Mouse (Mus musculus) erythroblast, embryonic 14.5 days (primary cell): Measurements from ENCODE around the gene Cntn5.

ENCODE experiments used
- GATA1 ChIP-seq: IDR thresholded peaks from 2 replicates; pipeline ENCODE4 v1.6.1; 2012; ENCODE audit warnings: low read length, inconsistent platforms, mixed read lengths
- TAL1 ChIP-seq: IDR thresholded peaks from 3 replicates; pipeline ENCODE4 v1.6.1; 2012; ENCODE audit warnings: low read length, inconsistent platforms, mixed read lengths

DNA sequence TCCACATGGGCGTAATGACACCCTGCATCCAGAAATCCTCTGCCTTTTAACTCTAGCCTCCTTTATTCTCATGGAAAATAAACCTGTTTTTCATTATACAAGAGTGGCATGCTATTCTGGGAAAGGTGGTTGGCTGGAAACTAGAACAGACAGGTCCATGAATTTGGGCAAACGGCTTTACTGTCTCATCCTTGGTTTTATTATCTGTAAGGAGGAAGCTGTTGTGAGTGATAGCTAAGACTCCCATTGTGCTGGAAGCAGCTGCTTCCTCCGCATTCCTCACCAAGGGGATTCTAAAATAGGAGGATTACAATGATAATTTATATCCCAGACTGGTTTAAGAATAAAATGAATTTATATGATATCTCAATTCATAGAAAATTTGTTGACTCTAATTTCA is 955.2 kb downstream of the Cntn5 start:
- TF ChIP-seq GATA1 (no peak), TAL1 (no peak)
